Mouse (Mus musculus) heart, adult 11 months (tissue): ENCODE results near the gene Cenpi.

Source experiments
- DNase-seq: peaks from one replicate; pipeline ENCODE4 v3.0.0; 2022

Cenpi gene

DNA sequence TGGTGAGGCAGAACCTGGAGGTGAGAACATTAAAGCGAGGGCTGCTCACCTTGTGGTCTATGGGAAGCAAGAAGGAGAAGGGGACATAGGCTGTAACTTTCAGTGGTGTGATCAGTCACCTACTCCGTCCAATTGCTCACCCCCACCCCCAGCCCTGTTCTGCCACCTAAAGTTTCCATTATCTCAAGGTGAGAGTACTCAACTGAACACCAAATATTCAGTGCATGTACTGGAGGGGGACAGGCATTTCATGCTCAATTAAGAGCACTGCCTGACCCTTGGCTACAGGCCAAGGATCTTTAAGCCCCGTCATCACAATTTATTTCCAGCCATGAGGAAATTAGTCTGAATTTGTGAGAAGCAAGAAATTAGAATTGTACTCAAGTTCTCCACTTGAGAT is 58.7 kb downstream of the Cenpi start:
- DNase-seq, result peak; percentile 36

DNA sequence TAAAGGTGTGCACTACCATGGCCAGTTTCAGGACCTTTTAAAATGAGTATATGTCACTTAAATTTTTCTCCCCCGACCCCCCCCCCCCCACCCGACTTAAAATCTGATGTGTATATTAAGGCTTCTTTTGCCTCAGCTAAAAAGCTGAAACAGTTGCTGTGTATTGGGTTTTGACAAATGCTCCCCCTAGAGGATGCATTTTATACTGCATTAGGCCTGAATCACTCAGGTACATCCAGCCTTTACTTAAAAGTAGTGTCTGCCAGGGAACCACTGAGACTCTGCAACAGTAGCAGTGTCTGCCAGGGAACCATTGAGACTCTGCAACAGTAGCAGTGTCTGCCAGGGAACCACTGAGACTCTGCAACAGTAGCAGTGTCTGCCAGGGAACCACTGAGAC is 63.4 kb downstream of the Cenpi start:
- no peak for DNase-seq

DNA sequence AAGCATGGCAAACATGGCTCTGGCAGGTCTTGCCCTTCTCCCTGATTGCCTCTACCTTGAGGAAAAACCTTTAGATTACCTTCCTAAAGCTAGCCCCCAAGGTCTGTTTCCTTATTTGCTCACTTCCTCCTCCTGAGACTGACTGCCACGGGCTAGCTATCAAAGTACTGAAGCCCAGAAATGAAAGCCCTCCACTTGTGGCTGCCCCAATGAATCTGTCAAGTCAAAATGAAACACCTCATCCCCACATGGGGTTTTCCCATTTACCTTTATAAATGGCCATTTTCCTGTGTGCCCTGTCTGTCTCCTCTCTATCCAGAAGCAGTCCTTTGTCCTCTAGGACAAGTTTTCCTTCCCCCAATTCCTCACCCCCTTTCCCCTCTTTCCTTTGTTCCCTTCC is 66.3 kb downstream of the Cenpi start:
- peak; percentile 34 for DNase-seq

DNA sequence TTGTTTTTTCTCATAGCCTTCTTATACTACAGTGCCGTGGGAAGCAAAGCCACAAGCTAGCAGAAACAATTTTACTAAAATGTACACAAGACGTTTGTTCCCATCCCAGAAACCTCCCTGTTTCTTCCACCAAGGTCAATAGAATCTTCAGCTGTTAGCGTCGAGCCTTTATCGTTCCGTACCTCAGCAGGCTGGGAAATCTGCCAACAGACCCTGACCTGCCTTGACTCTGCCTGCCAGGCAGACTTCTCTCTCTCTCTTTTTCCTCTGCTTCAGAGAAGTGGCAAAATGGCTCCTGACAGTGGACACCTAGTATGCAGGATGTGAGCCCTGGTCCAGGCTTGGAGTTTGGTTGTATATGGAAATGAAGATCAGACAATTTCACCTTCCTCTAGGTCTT is 77.0 kb downstream of the Cenpi start:
- DNase-seq, result no peak

DNA sequence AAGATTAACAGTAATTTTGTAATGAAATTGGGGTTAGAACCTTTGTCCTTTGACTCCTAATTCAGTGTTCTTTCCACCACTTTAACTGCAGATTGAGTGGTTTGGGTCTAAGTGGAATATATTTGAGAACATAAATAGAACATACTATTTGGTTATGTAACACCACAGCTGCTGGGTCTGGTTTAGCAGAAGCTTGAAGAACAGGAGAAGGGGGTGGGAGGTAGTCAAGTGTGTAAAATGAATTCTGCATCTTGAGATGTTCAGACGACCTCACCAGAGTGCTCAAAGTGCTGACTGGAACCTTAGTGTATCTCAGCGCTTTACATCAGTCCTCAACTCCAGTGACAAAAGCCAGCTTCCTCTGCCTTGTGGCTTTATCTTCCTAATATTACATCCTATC is 91.1 kb downstream of the Cenpi start:
- peak; percentile 3 for DNase-seq

DNA sequence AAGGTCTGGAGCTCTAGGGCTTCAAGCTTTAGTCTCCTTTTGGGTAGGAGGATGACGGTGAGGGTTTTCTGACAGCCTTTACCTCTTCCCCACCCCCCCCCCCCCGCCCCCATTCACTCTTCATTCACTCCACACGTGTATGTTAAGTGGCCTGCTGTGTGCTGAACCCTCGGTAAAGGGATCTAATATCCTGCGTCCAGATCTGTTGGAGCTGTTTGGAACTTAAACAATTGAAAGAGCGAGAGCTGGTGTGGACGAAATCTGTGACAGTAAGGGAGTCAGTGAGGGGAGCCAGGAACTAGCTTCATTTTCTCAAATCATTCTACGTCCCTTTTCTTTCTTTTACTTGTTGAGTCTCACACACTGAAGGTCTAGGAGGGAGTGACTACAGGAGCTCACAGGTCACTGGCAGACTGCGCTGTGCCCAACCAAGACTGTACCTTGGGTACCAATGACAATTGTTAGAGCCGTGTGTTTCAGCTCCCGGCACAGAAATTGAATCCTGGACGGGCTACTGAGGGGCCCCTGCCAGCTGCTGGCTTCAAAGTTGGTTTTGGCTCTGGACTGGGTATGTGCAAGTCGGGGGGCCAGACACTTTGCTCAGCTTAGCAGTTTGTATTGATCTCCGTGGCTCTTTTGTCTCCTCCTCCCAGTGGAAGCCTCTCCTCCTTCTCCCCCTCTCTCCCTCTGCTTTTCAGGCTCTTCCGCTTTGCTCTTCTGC is 96.1 kb downstream of the Cenpi start, which contains the start of gene Drp2:
Gene Drp2, plus strand, starts transcription at position 689 of the 721 bp plus-strand sequence.
- DNase-seq, result no peak

DNA sequence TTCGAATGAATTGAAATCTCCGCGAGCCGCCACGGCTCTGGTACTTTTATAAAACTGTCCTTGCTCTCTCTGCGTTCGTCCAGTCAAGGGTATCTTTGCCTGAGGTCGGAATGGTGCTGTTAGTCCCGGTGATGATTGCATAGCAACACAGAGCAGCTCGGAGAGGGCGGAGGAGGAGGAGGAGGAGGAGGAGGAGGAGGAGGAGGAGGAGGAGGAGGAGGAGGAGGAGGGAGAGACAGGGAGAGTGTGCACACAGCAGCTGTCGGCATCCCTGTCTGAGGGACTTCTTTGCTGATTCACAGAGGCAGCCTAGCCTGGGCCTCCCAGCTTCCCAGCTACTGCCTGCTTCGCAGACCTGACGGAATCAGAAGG is 96.7 kb downstream of the Cenpi start:
- no peak for DNase-seq

DNA sequence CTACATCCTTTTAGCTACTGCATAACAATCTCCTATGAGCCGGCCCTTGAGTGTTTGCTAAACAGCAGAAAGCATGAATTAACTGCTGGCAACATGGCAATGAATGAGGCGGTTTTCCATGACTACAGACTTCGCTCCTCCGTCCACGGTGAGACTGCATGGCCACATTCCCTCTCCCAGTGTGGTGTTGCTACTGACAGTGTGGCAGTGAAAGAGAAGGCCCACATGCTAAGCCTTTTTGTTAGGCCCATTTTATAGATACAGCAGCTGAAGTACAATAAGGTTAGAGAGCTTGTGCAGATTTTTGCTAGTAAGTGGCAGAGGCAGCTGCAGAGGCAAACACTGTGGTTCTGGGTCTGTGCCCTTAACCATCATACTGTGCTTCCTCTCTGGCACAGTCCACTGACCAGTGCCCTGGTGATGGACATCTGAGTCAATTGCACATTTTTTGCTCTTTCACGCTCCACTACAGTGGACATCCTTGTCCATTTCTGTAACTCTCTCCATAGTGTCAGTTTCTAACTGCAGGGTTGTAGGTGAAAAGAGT is 101.5 kb downstream of the Cenpi start:
- DNase-seq, result no peak

DNA sequence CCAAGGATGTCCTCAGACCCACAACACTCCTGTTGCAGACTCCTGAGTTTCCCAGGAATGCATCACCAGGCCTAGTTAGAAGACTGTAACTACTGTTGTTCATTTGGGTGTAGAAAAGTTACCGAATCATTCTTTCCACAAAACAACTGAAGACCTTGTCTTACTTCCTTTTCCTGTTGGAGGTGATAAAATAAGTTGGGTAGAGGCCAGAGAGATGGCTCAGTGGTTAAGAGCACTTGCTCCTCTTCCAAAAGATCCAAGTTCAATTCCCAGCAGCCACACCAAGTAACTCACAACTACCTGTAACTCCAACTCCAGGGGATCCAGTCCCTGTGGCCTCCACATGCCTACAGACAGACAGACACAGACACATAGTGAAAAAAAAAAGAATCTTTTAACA is 104.2 kb downstream of the Cenpi start:
- DNase-seq, result no peak
